Mouse (Mus musculus): ENCODE results near the gene Mthfsl.
"Not testable (repeated sequence)": the region's sequence is repeated elsewhere in the genome, so short reads cannot be mapped to it uniquely, and the experiment has no call there.

The Mthfsl gene

GRCm38 (mm10) chr9:88689451-88689850 lies 30.6 kb downstream of the Mthfsl start:
- DNase-seq, result not testable (repeated sequence)

GRCm38 (mm10) chr9:88686719-88687118 lies 33.4 kb downstream of the Mthfsl start:
- DNase-seq, result not testable (repeated sequence)

- not testable (repeated sequence) for DNase-seq
Measured at GRCm38 (mm10) chr9:88658341-88658740, 61.8 kb downstream of the Mthfsl start.

GRCm38 (mm10) chr9:88650742-88651141 lies 69.4 kb downstream of the Mthfsl start:
- not testable (repeated sequence) for DNase-seq

Data from thymus, postnatal 4 days (tissue).